Mouse (Mus musculus): ENCODE data around the gene Acvr2b.
A peak's percentile ranks its signal among the peaks of the same experiment; 100 is the strongest.

The Acvr2b gene

DNA sequence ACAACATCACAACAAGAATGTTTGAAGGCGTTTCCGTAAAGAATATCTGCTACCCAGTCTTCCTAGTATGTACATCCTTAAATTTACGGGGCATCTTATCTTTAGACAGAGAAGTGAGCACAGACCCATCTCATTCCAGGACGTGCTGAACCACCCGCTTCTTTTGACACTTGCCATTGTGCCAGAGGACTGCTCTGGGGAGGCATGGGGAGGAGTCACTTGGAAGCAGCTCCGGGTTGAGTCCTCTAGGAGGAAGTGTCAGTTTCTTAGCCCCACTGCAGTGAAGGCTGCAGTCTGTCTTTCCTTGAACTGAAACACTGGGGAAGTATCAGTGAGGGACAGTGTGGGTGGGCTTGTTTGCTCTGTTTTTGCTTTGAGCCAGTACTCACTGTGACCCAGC is 43.8 kb downstream of the Acvr2b start:
- Histone ChIP-seq H3K9me3 (ENCODE audit: low read length) (no peaks in the 10 kb centered on the region), H3K4me1 (replicated peaks; ENCODE audit: low read depth, low read length) (peaks cover 22% of the 10 kb centered on the region), H3K36me3 (ENCODE audit: insufficient read depth, low read length) (peaks cover 45% of the 10 kb centered on the region), H3K4me3 (replicated peaks; ENCODE audit: low read length) (peak overlapping the region; percentile 97), H3K27me3 (ENCODE audit: insufficient read depth, low read length) (no peaks in the 10 kb centered on the region)
- TF ChIP-seq POU5F1 (IDR thresholded peaks at IDR 0.05; ENCODE audit: borderline replicate concordance, low read length) (no peak), NANOG (IDR thresholded peaks at IDR 0.05; ENCODE audit: borderline replicate concordance, low read length) (no peak), CTCF (conservative IDR thresholded peaks at IDR 0.05; ENCODE audit: low read length) (no peak)

DNA sequence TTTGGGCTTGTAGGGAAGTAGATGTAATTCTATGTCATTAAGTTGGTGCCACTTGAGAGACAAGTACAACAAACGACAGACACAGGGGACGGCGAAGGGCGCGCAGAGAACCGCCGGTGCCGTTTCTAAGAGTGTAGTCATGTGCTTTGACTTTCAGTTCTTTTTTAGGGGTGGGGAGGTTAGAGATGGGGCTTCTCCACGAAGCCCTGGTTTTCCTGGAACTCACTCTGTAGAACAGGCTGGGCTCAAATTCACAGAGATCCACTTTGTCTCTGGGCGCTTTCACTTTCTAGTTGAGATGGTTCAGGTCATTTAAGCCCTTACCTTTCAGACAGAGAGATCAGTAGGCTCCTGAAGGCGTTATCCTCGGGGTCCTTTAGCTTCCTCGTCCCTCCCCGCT is 54.0 kb downstream of the Acvr2b start:
- Histone ChIP-seq H3K4me3 (replicated peaks; ENCODE audit: low read length) (no peak overlapping the region), H3K4me1 (replicated peaks; ENCODE audit: low read depth, low read length) (peaks cover 44% of the 10 kb centered on the region), H3K27me3 (ENCODE audit: insufficient read depth, low read length) (no peaks in the 10 kb centered on the region), H3K36me3 (ENCODE audit: insufficient read depth, low read length) (peaks cover 62% of the 10 kb centered on the region), H3K9me3 (ENCODE audit: low read length) (no peaks in the 10 kb centered on the region)
- TF ChIP-seq CTCF (conservative IDR thresholded peaks at IDR 0.05; ENCODE audit: low read length) (no peak), POU5F1 (IDR thresholded peaks at IDR 0.05; ENCODE audit: borderline replicate concordance, low read length) (no peak), NANOG (IDR thresholded peaks at IDR 0.05; ENCODE audit: borderline replicate concordance, low read length) (no peak)

GRCm38 (mm10) chr9:119457122-119457521 is 55.2 kb downstream of the Acvr2b start:
- Histone ChIP-seq H3K27me3 (ENCODE audit: insufficient read depth, low read length) (no peaks in the 10 kb centered on the region), H3K9me3 (ENCODE audit: low read length) (no peaks in the 10 kb centered on the region), H3K36me3 (ENCODE audit: insufficient read depth, low read length) (peaks cover 62% of the 10 kb centered on the region), H3K4me3 (replicated peaks; ENCODE audit: low read length) (no peak overlapping the region), H3K4me1 (replicated peaks; ENCODE audit: low read depth, low read length) (peaks cover 41% of the 10 kb centered on the region)
- TF ChIP-seq CTCF (conservative IDR thresholded peaks at IDR 0.05; ENCODE audit: low read length) (no peak), POU5F1 (IDR thresholded peaks at IDR 0.05; ENCODE audit: borderline replicate concordance, low read length) (no peak), NANOG (IDR thresholded peaks at IDR 0.05; ENCODE audit: borderline replicate concordance, low read length) (no peak)

DNA sequence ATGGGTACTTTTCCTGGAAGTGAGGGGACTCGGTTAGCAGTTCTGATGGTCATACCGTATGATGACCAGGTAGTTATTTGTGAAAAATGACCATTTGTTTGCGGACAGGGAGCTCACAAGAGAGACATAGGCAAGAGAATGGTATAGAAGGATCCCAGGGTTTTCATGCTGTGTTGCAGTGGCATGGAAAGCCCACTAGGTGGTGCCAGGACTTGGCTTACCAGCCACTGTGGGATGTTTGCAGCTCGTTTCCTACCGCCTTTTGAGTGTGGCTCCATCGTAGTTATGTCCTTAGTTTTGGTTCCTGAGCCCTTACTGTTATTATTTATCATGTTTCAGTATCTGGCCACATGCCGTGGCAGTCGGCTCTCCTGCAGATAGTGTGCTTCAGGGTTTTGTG is 58.5 kb downstream of the Acvr2b start:
- Histone ChIP-seq H3K27me3 (ENCODE audit: insufficient read depth, low read length) (no peaks in the 10 kb centered on the region), H3K4me1 (replicated peaks; ENCODE audit: low read depth, low read length) (peaks cover 39% of the 10 kb centered on the region), H3K36me3 (ENCODE audit: insufficient read depth, low read length) (peaks cover 74% of the 10 kb centered on the region), H3K4me3 (replicated peaks; ENCODE audit: low read length) (no peak overlapping the region), H3K9me3 (ENCODE audit: low read length) (no peaks in the 10 kb centered on the region)
- TF ChIP-seq CTCF (conservative IDR thresholded peaks at IDR 0.05; ENCODE audit: low read length) (peak; percentile 93), NANOG (IDR thresholded peaks at IDR 0.05; ENCODE audit: borderline replicate concordance, low read length) (no peak)

- Histone ChIP-seq H3K9me3 (ENCODE audit: low read length) (no peaks in the 10 kb centered on the region), H3K36me3 (ENCODE audit: insufficient read depth, low read length) (peaks cover 59% of the 10 kb centered on the region), H3K4me3 (replicated peaks; ENCODE audit: low read length) (no peak overlapping the region), H3K27me3 (ENCODE audit: insufficient read depth, low read length) (no peaks in the 10 kb centered on the region; the same call in 1 of the 2 replicates), H3K4me1 (replicated peaks; ENCODE audit: low read depth, low read length) (peaks cover 35% of the 10 kb centered on the region)
- TF ChIP-seq CTCF (conservative IDR thresholded peaks at IDR 0.05; ENCODE audit: low read length) (no peak), NANOG (IDR thresholded peaks at IDR 0.05; ENCODE audit: borderline replicate concordance, low read length) (no peak), POU5F1 (IDR thresholded peaks at IDR 0.05; ENCODE audit: borderline replicate concordance, low read length) (no peak)
Measured at GRCm38 (mm10) chr9:119465056-119465455, 63.1 kb downstream of the Acvr2b start.

DNA sequence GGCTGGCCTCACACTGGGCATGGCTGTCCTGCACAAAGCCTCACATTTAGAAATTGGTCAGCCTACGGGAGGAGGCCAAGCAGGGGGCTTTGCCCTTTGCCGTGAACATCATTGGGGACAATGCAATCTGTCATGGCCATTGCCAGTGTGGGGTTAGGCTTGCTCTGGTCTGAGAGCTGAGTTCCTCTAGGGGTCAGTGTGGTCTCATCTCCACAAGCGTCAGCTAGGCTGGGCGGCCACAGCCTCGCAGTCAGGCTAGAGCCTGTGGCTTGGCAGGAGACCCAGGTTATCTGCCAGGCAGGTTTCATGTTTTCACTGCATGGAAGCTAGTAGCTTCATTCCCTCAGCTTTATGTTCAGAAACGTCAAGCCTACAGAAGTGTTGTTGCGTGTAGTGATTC is 63.7 kb downstream of the Acvr2b start:
- no peak overlapping the region for H3K4me3 ChIP-seq (replicated peaks; ENCODE audit: low read length)
- no peaks in the 10 kb centered on the region; the same call in 1 of the 2 replicates for H3K27me3 ChIP-seq (ENCODE audit: insufficient read depth, low read length)
- peaks cover 34% of the 10 kb centered on the region for H3K4me1 ChIP-seq (replicated peaks; ENCODE audit: low read depth, low read length)
- peaks cover 57% of the 10 kb centered on the region for H3K36me3 ChIP-seq (ENCODE audit: insufficient read depth, low read length)
- TF ChIP-seq CTCF (conservative IDR thresholded peaks at IDR 0.05; ENCODE audit: low read length) (peak; percentile 9; the same call in 1 of the 2 replicates), POU5F1 (IDR thresholded peaks at IDR 0.05; ENCODE audit: borderline replicate concordance, low read length) (no peak), NANOG (IDR thresholded peaks at IDR 0.05; ENCODE audit: borderline replicate concordance, low read length) (no peak)
- H3K9me3 ChIP-seq (ENCODE audit: low read length), result no peaks in the 10 kb centered on the region

- no peaks in the 10 kb centered on the region; the same call in 1 of the 2 replicates for H3K27me3 ChIP-seq (ENCODE audit: insufficient read depth, low read length)
- no peaks in the 10 kb centered on the region for H3K9me3 ChIP-seq (ENCODE audit: low read length)
- H3K4me3 ChIP-seq (replicated peaks; ENCODE audit: low read length), result no peak overlapping the region
- peaks cover 15% of the 10 kb centered on the region for H3K36me3 ChIP-seq (ENCODE audit: insufficient read depth, low read length)
- H3K4me1 ChIP-seq (replicated peaks; ENCODE audit: low read depth, low read length), result peaks cover 31% of the 10 kb centered on the region
- no peak for TF ChIP-seq CTCF (conservative IDR thresholded peaks at IDR 0.05; ENCODE audit: low read length)
- TF ChIP-seq NANOG (IDR thresholded peaks at IDR 0.05; ENCODE audit: borderline replicate concordance, low read length), result no peak
- TF ChIP-seq POU5F1 (IDR thresholded peaks at IDR 0.05; ENCODE audit: borderline replicate concordance, low read length), result no peak
Measured at GRCm38 (mm10) chr9:119469691-119470353, 67.9 kb downstream of the Acvr2b start.

GRCm38 (mm10) chr9:119472412-119472918 is 70.5 kb downstream of the Acvr2b start:
- TF ChIP-seq POU5F1 (IDR thresholded peaks at IDR 0.05; ENCODE audit: borderline replicate concordance, low read length) (no peak), CTCF (conservative IDR thresholded peaks at IDR 0.05; ENCODE audit: low read length) (no peak), NANOG (IDR thresholded peaks at IDR 0.05; ENCODE audit: borderline replicate concordance, low read length) (no peak)
- H3K9me3 ChIP-seq (ENCODE audit: low read length), result no peaks in the 10 kb centered on the region

More at GRCm38 (mm10) chr9:119472412-119472918, 70.5 kb downstream of the Acvr2b start:
- Histone ChIP-seq H3K4me1 (replicated peaks; ENCODE audit: low read depth, low read length) (peaks cover 20% of the 10 kb centered on the region), H3K4me3 (replicated peaks; ENCODE audit: low read length) (no peak overlapping the region), H3K27me3 (ENCODE audit: insufficient read depth, low read length) (peaks cover 7% of the 10 kb centered on the region; the same call in 1 of the 2 replicates), H3K36me3 (ENCODE audit: insufficient read depth, low read length) (no peaks in the 10 kb centered on the region)

All from E14TG2a.4 (cell line).